Mouse (Mus musculus): ENCODE measurements around the gene Mettl6.

- TF ChIP-seq CTCF (IDR thresholded peaks at IDR 0.05; ENCODE audit: extremely low read depth, insufficient read length, insufficient replicate concordance, low read depth, low read length) (no peak), POLR2A (IDR thresholded peaks at IDR 0.05; ENCODE audit: low read depth, low read length) (no peak)
These were observed 49.1 kb upstream of the Mettl6 start for GRCm38 (mm10) chr14:31543885-31544442.
